In the genomic region with DNA sequence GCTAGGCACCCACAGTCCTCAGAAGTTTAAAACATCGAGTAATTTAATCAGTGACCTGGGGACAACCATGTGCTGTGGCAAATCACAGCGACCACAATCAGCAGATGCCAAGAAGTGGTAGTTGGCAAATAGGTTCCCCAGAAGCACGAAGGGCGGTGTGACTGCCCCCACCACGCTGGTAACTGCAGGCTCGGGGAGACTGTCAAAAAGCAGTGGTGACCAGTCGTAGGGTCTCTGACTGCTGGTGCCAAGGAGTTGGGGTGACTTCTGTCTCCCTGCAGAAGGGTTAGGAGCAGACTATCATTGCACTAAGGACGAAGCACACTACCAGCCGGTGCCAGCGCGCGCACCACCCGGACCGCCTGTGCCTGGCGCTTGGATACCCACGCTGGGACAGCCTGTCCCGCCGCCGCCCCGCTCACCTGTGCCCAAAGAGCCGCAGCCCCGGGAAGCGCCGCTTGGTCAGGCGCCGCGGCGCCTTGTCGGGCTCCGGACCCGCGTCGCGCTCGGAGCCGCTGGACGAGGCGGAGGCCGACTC, we compare ENCODE assay signal across 8 mouse cellular contexts. TPM values are rescaled to one million over a fixed set of nuclear protein-coding genes. Genes with fewer than 3 reads are reported as not detected.
DNase-seq lines count a peak whose midpoint lies in the region; ATAC-seq and TF ChIP-seq lines count a peak whose summit lies in the region.

No protein-coding gene starts in this region.

- no peak for TF ChIP-seq POLR2A in cerebellum, adult 2 months (IDR thresholded peaks at IDR 0.05; ENCODE audit: borderline replicate concordance, insufficient read depth, low read length)

- H3K36me3 ChIP-seq in neural tube, embryonic 11.5 days (ENCODE audit: control insufficient read depth, insufficient read depth, low read length), result no peaks in the 10 kb centered on the region
- H3K36me3 ChIP-seq in heart, embryonic 16.5 days (ENCODE audit: control insufficient read depth, insufficient read depth), result no peaks in the 10 kb centered on the region
- no peaks in the 10 kb centered on the region for H3K36me3 ChIP-seq in stomach, embryonic 15.5 days

- no peaks in the 10 kb centered on the region for H3K9me3 ChIP-seq in neural tube, embryonic 11.5 days (ENCODE audit: control insufficient read depth, low read length)
- no peaks in the 10 kb centered on the region for H3K9me3 ChIP-seq in heart, embryonic 16.5 days (replicated peaks; ENCODE audit: control insufficient read depth, low read length)
- no peaks in the 10 kb centered on the region for H3K9me3 ChIP-seq in stomach, embryonic 15.5 days

- no peak for DNase-seq in neural tube, embryonic 11.5 days (ENCODE audit: low spot score)
- DNase-seq in neural tube, embryonic 10.5 days (ENCODE audit: extremely low spot score, low spot score), result no peak
- peak; percentile 69 to 73 for DNase-seq in cerebellum, adult 2 months
- peak; percentile 49 for DNase-seq in liver
- DNase-seq in urinary bladder, adult 2 months (ENCODE audit: low spot score), result no peak
- DNase-seq in layer of hippocampus, adult 18-20 months (ENCODE audit: low spot score in 2 of 2), result no peak

- WGBS in neural tube, embryonic 11.5 days, result under 1% methylated on average over 37 of the region's 39 CpGs
- WGBS in cerebellum, adult 2 months, result under 1% methylated on average over 39 of the region's 39 CpGs
- under 1% methylated on average over 39 of the region's 39 CpGs for WGBS in heart, embryonic 16.5 days
- under 1% methylated on average over 35 of the region's 39 CpGs for WGBS in stomach, embryonic 15.5 days

- peak overlapping the region; percentile 85 for H3K9ac ChIP-seq in neural tube, embryonic 11.5 days (ENCODE audit: low read length)
- H3K9ac ChIP-seq in heart, embryonic 16.5 days (ENCODE audit: low read length), result peak overlapping the region; percentile 89
- H3K9ac ChIP-seq in stomach, embryonic 15.5 days, result peak overlapping the region; percentile 77

- TF ChIP-seq CTCF in cerebellum, adult 2 months (IDR thresholded peaks at IDR 0.05; ENCODE audit: borderline replicate concordance, insufficient read depth, low read depth, low read length), result no peak

- no peaks in the 10 kb centered on the region for H3K27me3 ChIP-seq in neural tube, embryonic 11.5 days (ENCODE audit: control insufficient read depth, insufficient read depth, low read length)
- H3K27me3 ChIP-seq in cerebellum, adult 2 months (ENCODE audit: control insufficient read depth, insufficient read depth, low read length), result no peaks in the 10 kb centered on the region
- no peaks in the 10 kb centered on the region for H3K27me3 ChIP-seq in heart, embryonic 16.5 days (ENCODE audit: control insufficient read depth, insufficient read depth, low read length)
- no peaks in the 10 kb centered on the region for H3K27me3 ChIP-seq in stomach, embryonic 15.5 days (replicated peaks)

- ATAC-seq in neural tube, embryonic 11.5 days (ENCODE audit: insufficient read depth, low FRiP score, low TSS enrichment), result peak; percentile 28; the same call in 1 of the 2 replicates
- ATAC-seq in heart, embryonic 16.5 days (replicated peaks; ENCODE audit: extremely low read depth, insufficient read depth, low FRiP score), result no peak; the same call in 1 of the 2 replicates
- peak; percentile 2; the same call in 1 of the 2 replicates for ATAC-seq in stomach, embryonic 15.5 days (ENCODE audit: insufficient read depth, low FRiP score, low read depth)

- H3K4me3 ChIP-seq in neural tube, embryonic 11.5 days (ENCODE audit: low read depth, low read length), result peak overlapping the region; percentile 83
- H3K4me3 ChIP-seq in cerebellum, adult 2 months (replicated peaks; ENCODE audit: insufficient read depth, low read depth, low read length), result peak overlapping the region; percentile 100
- peak overlapping the region; percentile 78 for H3K4me3 ChIP-seq in heart, embryonic 16.5 days (ENCODE audit: low read length)
- peak overlapping the region; percentile 81 for H3K4me3 ChIP-seq in stomach, embryonic 15.5 days (replicated peaks)

- peak overlapping the region; percentile 67 for H3K27ac ChIP-seq in neural tube, embryonic 11.5 days (ENCODE audit: low read depth, low read length)
- peak overlapping the region; percentile 96 for H3K27ac ChIP-seq in cerebellum, adult 2 months (ENCODE audit: insufficient read depth, low read length)
- H3K27ac ChIP-seq in heart, embryonic 16.5 days (ENCODE audit: low read length), result peak overlapping the region; percentile 79
- peak overlapping the region; percentile 80 for H3K27ac ChIP-seq in stomach, embryonic 15.5 days

- H3K4me2 ChIP-seq in neural tube, embryonic 11.5 days (ENCODE audit: low read depth), result peak overlapping the region; percentile 68
- peak overlapping the region; percentile 76 for H3K4me2 ChIP-seq in heart, embryonic 16.5 days (ENCODE audit: low read depth, low read length)
- H3K4me2 ChIP-seq in stomach, embryonic 15.5 days, result peak overlapping the region; percentile 73

- peaks cover 15% of the 10 kb centered on the region for H3K4me1 ChIP-seq in neural tube, embryonic 11.5 days (ENCODE audit: control insufficient read depth, insufficient read depth, low read length)
- peaks cover 29% of the 10 kb centered on the region for H3K4me1 ChIP-seq in cerebellum, adult 2 months (ENCODE audit: control insufficient read depth, insufficient read depth, low read length)
- H3K4me1 ChIP-seq in heart, embryonic 16.5 days (ENCODE audit: control insufficient read depth, insufficient read depth, low read length), result peaks cover 50% of the 10 kb centered on the region
- H3K4me1 ChIP-seq in stomach, embryonic 15.5 days, result peaks cover 38% of the 10 kb centered on the region

RNA-seq across cellular contexts. Expression of a gene that starts 12.7 kb away (rescaled TPM):
- polyA plus RNA-seq in neural tube, embryonic 11.5 days (2014; fragmentation: Nextera tagmentation; extraction: Ambion mirVana), result 34.6 and 37.7 TPM in 2 replicates
- polyA plus RNA-seq in cerebellum, adult 2 months (2012; rRNA removed), result 716 and 832 TPM in 2 replicates
- 43.1 and 46.8 TPM in 2 replicates for polyA plus RNA-seq in heart, embryonic 16.5 days (2015; fragmentation: Nextera tagmentation; extraction: Ambion mirVana)
- polyA plus RNA-seq in stomach, embryonic 15.5 days (2015; fragmentation: Nextera tagmentation; extraction: Ambion mirVana), result 50.9 and 51.1 TPM in 2 replicates
- 135 and 148 TPM in 2 replicates for polyA plus RNA-seq in urinary bladder, adult 2 months (2012; rRNA removed)
- 100 to 1,000 TPM; 499 to 596 TPM for total RNA-seq in layer of hippocampus, adult 18-20 months (2021)

RNA-seq across cellular contexts. Expression of a gene that starts 17.4 kb away (rescaled TPM):
- polyA plus RNA-seq in neural tube, embryonic 11.5 days (2014; fragmentation: Nextera tagmentation; extraction: Ambion mirVana), result 0.37 and 0.58 TPM in 2 replicates
- not detected in 2 replicates for polyA plus RNA-seq in cerebellum, adult 2 months (2012; rRNA removed)
- 2.1 and 2.7 TPM in 2 replicates for polyA plus RNA-seq in heart, embryonic 16.5 days (2015; fragmentation: Nextera tagmentation; extraction: Ambion mirVana)
- polyA plus RNA-seq in stomach, embryonic 15.5 days (2015; fragmentation: Nextera tagmentation; extraction: Ambion mirVana), result 0.66 and 0.71 TPM in 2 replicates
- polyA plus RNA-seq in urinary bladder, adult 2 months (2012; rRNA removed), result 0.03 TPM in 1 of 2 replicates, not detected in the other
- total RNA-seq in layer of hippocampus, adult 18-20 months (2021), result not detected

RNA-seq across cellular contexts. Expression of a gene that starts 30.8 kb away (rescaled TPM):
- 1,127 and 1,214 TPM in 2 replicates for polyA plus RNA-seq in neural tube, embryonic 11.5 days (2014; fragmentation: Nextera tagmentation; extraction: Ambion mirVana)
- polyA plus RNA-seq in cerebellum, adult 2 months (2012; rRNA removed), result 77.8 and 78.9 TPM in 2 replicates
- polyA plus RNA-seq in heart, embryonic 16.5 days (2015; fragmentation: Nextera tagmentation; extraction: Ambion mirVana), result 211 and 253 TPM in 2 replicates
- 587 and 735 TPM in 2 replicates for polyA plus RNA-seq in stomach, embryonic 15.5 days (2015; fragmentation: Nextera tagmentation; extraction: Ambion mirVana)
- 34.7 and 37.5 TPM in 2 replicates for polyA plus RNA-seq in urinary bladder, adult 2 months (2012; rRNA removed)
- 10 to 100 TPM; 23.9 to 25.5 TPM for total RNA-seq in layer of hippocampus, adult 18-20 months (2021)

RNA-seq across cellular contexts. Expression of a gene that starts 35.9 kb away (rescaled TPM):
- polyA plus RNA-seq in neural tube, embryonic 11.5 days (2014; fragmentation: Nextera tagmentation; extraction: Ambion mirVana), result 0.45 and 0.53 TPM in 2 replicates
- 2.0 TPM in 2 replicates for polyA plus RNA-seq in cerebellum, adult 2 months (2012; rRNA removed)
- polyA plus RNA-seq in heart, embryonic 16.5 days (2015; fragmentation: Nextera tagmentation; extraction: Ambion mirVana), result not detected in 2 replicates
- polyA plus RNA-seq in stomach, embryonic 15.5 days (2015; fragmentation: Nextera tagmentation; extraction: Ambion mirVana), result 0.21 and 0.27 TPM in 2 replicates
- polyA plus RNA-seq in urinary bladder, adult 2 months (2012; rRNA removed), result 0.06 and 0.11 TPM in 2 replicates
- total RNA-seq in layer of hippocampus, adult 18-20 months (2021), result 10 to 100 TPM; 32.0 to 32.6 TPM

Comparison
In these comparisons a context has a peak if more than half of its experiments do, and no peak if none do; other contexts are left out.
1. DNase-seq: peak in cerebellum, adult 2 months (2 of 2) and liver (single experiment); none in neural tube, embryonic 11.5 days (single experiment), neural tube, embryonic 10.5 days (single experiment), urinary bladder, adult 2 months (single experiment) and layer of hippocampus, adult 18-20 months (0 of 2).
2. Peak in every context shown above with its lines, with median percentiles within 50 percentile points of each other: H3K27ac ChIP-seq, H3K4me2 ChIP-seq, H3K4me3 ChIP-seq and H3K9ac ChIP-seq.